Mouse (Mus musculus): Measurements from ENCODE around the gene Lsmem1. TPM values are rescaled to one million over a fixed set of nuclear protein-coding genes. Genes with fewer than 3 reads are reported as not detected.
A peak's percentile ranks its signal among the peaks of the same experiment; 100 is the strongest.

Lsmem1 gene
- polyA plus RNA-seq, 1 experiment from 2014 or later = 0.13 TPM

DNA sequence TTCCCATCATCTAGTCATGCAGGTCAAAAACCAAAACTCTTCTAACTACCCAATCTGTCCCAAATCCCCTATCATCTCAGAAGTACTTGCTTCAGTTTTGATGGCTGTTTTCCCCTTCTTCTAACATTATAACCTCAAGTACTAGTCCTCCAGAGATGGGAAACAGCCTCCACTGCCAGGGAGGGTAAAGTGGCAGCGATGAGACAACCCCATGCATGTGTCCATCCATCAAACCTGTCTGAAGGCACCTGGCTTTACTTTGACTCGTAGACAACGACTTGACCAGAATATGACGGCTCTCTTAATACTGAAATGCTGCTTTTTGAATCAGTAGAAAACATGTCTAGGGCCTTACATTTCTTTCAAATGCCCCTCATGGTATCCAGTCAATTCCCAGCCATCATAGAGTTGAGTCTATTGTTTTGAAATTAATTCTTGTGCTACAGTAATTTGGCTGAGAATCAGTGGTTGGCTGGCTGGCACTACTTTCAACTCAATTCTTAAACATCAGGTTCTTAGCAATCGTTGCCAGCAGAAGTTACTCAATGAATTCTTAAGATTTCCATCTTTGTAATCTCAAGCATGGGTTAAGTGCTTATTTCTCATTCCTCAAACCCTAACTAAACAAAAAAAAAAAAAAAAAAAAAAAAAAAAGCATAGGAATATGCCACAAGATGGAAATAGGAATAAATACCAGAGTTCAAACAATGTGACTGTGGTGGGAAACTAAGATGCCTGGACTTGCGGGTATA is 1.4 kb upstream of the Lsmem1 start:
- TF ChIP-seq CTCF (IDR thresholded peaks at IDR 0.05; ENCODE audit: low read depth) = no peak
- DNase-seq (ENCODE audit: low spot score) = no peak
- Histone ChIP-seq H3K9me3 (replicated peaks; ENCODE audit: low read length) (no peaks in the 10 kb centered on the region), H3K4me3 (replicated peaks; ENCODE audit: low read depth, low read length) (no peak overlapping the region), H3K27me3 (ENCODE audit: insufficient read depth, low read length) (no peaks in the 10 kb centered on the region), H3K4me1 (replicated peaks; ENCODE audit: insufficient read depth, low read length) (no peaks in the 10 kb centered on the region), H3K36me3 (ENCODE audit: insufficient read depth, low read length) (peaks cover 36% of the 10 kb centered on the region), H3K4me2 (ENCODE audit: low read length) (no peak overlapping the region), H3K9ac (ENCODE audit: low read depth, low read length) (no peak overlapping the region), H3K27ac (no peak overlapping the region)
- 92% methylated on average over 6 of the region's 6 CpGs for WGBS
- no peak for ATAC-seq (replicated peaks; ENCODE audit: low FRiP score, low read depth)

DNA sequence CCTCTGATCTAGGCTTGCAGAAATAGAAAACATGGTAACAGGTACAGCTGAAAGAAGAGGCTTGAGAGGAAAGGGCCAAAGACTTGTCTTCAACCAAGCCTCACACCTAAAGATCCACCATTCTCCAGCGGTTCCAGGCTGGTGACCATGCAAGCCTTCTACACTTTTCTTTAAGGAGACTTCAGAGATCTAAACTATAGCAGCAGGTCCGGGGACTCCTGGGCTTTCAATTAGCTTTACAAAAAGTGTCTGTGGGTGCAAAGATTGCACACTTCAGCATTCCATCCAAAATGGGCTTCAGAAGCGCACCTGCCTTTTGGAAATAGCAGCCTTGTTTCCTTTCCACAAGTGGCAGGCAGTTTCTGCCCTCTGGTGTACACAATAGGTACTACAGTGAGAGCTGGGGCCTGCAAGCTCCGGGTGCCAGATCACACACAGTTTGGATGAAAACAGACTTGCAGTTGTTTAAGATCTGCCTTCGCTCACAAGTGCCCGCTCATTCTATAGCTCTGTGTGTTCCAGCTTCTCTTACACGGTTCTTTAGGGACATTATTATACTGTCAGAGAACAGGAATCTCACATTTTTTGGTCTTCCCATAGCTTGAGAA is 609 bp upstream of the Lsmem1 start:
- TF ChIP-seq CTCF (IDR thresholded peaks at IDR 0.05; ENCODE audit: low read depth) = peak; percentile 84
- Histone ChIP-seq H3K4me1 (replicated peaks; ENCODE audit: insufficient read depth, low read length) (no peaks in the 10 kb centered on the region), H3K4me3 (replicated peaks; ENCODE audit: low read depth, low read length) (no peak overlapping the region), H3K36me3 (ENCODE audit: insufficient read depth, low read length) (peaks cover 29% of the 10 kb centered on the region), H3K9ac (ENCODE audit: low read depth, low read length) (no peak overlapping the region), H3K4me2 (ENCODE audit: low read length) (no peak overlapping the region), H3K27ac (no peak overlapping the region), H3K9me3 (replicated peaks; ENCODE audit: low read length) (no peaks in the 10 kb centered on the region), H3K27me3 (ENCODE audit: insufficient read depth, low read length) (no peaks in the 10 kb centered on the region)
- WGBS = 47% methylated on average over 7 of the region's 7 CpGs
- ATAC-seq (replicated peaks; ENCODE audit: low FRiP score, low read depth) (peak; percentile 25; the same call in 1 of the 2 replicates), DNase-seq (ENCODE audit: low spot score) (peak; percentile 65)

DNA sequence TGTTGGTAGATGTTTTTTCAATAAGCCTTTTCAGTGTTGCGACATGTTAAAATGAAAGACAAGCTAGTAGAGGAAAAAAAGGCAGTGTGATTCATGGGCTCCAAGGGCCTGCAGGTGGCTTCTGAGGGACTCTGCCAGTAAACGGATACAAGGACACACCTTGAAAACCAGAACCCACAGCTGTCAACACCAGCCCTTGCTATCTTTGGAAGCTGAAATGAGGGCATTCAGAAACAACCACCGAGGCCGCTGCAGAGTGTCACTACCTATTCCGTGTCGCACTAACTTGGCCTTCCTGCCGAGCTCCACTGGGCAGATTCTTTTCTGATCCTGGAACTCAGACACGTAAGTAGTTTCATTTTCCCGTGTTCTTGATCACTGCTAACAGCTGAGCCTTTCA is 863 bp downstream of the Lsmem1 start:
- Histone ChIP-seq H3K4me1 (replicated peaks; ENCODE audit: insufficient read depth, low read length) (no peaks in the 10 kb centered on the region), H3K27ac (no peak overlapping the region), H3K36me3 (ENCODE audit: insufficient read depth, low read length) (peaks cover 14% of the 10 kb centered on the region; the same call in 1 of the 2 replicates), H3K4me2 (ENCODE audit: low read length) (no peak overlapping the region), H3K4me3 (replicated peaks; ENCODE audit: low read depth, low read length) (no peak overlapping the region), H3K9me3 (replicated peaks; ENCODE audit: low read length) (no peaks in the 10 kb centered on the region), H3K9ac (ENCODE audit: low read depth, low read length) (no peak overlapping the region), H3K27me3 (ENCODE audit: insufficient read depth, low read length) (no peaks in the 10 kb centered on the region)
- no peak for DNase-seq (ENCODE audit: low spot score)
- no peak for TF ChIP-seq CTCF (IDR thresholded peaks at IDR 0.05; ENCODE audit: low read depth)
- ATAC-seq (replicated peaks; ENCODE audit: low FRiP score, low read depth) = no peak
- WGBS = 80% methylated on average over 9 of the region's 9 CpGs

DNA sequence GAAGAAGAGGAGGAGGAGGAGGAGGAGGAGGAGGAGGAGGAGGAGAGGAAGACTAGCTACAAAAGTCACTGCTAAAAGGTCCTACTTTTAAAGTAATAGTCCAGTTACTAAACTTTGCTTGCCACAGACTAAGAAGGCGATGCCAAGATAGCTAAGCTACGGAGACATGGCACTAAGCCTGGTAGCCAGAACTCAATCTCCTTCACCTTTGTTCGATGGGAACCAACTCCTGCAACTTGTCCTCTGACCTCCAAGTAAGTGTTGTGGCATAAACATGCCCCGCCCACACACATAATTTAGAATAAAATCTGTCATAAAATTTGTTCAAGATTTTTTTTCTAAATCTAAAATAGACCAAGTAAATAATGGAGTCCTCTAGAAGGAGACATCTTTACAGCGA is 1.3 kb downstream of the Lsmem1 start:
- no peak for TF ChIP-seq CTCF (IDR thresholded peaks at IDR 0.05; ENCODE audit: low read depth)
- Histone ChIP-seq H3K9ac (ENCODE audit: low read depth, low read length) (no peak overlapping the region), H3K4me2 (ENCODE audit: low read length) (no peak overlapping the region), H3K4me1 (replicated peaks; ENCODE audit: insufficient read depth, low read length) (no peaks in the 10 kb centered on the region), H3K4me3 (replicated peaks; ENCODE audit: low read depth, low read length) (no peak overlapping the region), H3K9me3 (replicated peaks; ENCODE audit: low read length) (no peaks in the 10 kb centered on the region), H3K36me3 (ENCODE audit: insufficient read depth, low read length) (peaks cover 14% of the 10 kb centered on the region; the same call in 1 of the 2 replicates), H3K27ac (no peak overlapping the region), H3K27me3 (ENCODE audit: insufficient read depth, low read length) (no peaks in the 10 kb centered on the region)
- 89% methylated on average over 5 of the region's 5 CpGs for WGBS
- DNase-seq (ENCODE audit: low spot score) (no peak), ATAC-seq (replicated peaks; ENCODE audit: low FRiP score, low read depth) (no peak)

DNA sequence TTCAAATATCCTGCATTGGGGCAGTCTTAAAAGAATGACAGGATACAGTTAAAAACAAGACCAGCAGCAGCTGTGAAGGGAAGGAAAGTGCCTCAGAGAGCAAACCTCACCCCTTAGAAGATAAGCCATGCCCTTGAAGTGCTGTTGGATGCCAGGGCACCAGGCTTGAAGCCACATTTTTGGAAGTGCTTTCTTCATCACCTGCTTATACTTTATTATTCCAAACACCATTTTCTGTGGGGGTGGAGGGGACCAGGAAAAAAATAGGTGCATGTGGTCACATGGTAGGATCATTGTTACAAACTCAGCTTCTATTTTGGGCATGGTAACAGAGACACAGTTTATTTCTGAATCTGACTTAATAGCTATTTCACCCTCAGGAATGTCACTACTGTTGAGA is 1.8 kb downstream of the Lsmem1 start:
- Histone ChIP-seq H3K27ac (no peak overlapping the region), H3K36me3 (ENCODE audit: insufficient read depth, low read length) (peaks cover 9% of the 10 kb centered on the region; the same call in 1 of the 2 replicates), H3K9ac (ENCODE audit: low read depth, low read length) (no peak overlapping the region), H3K4me1 (replicated peaks; ENCODE audit: insufficient read depth, low read length) (no peaks in the 10 kb centered on the region), H3K9me3 (replicated peaks; ENCODE audit: low read length) (no peaks in the 10 kb centered on the region), H3K27me3 (ENCODE audit: insufficient read depth, low read length) (no peaks in the 10 kb centered on the region), H3K4me2 (ENCODE audit: low read length) (no peak overlapping the region), H3K4me3 (replicated peaks; ENCODE audit: low read depth, low read length) (no peak overlapping the region)
- ATAC-seq (replicated peaks; ENCODE audit: low FRiP score, low read depth) (no peak), DNase-seq (ENCODE audit: low spot score) (no peak)
- TF ChIP-seq CTCF (IDR thresholded peaks at IDR 0.05; ENCODE audit: low read depth) = no peak

DNA sequence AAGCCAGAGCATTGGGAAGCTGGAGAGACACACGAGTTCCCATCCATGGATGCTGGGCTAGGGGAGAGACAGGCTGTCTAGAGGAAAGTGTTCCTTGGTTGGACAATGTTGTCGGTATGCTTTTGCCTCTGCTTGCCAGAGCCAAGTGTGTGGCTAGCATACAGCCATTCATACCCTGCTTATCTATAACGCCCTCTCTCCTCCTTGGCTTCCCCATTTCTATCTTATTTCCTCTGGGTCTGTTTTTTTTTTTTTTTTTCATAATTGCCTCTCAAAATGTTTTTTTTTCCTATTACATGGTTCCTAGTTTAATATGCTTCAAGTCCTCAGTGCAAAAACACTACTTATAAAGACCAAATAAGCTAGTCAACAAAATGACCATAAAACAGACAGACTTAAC is 13.8 kb downstream of the Lsmem1 start:
- no peak overlapping the region for H3K4me2 ChIP-seq (ENCODE audit: low read length)
- H3K27ac ChIP-seq = no peak overlapping the region
- H3K4me3 ChIP-seq (replicated peaks; ENCODE audit: low read depth, low read length) = no peak overlapping the region
- no peaks in the 10 kb centered on the region for H3K36me3 ChIP-seq (ENCODE audit: insufficient read depth, low read length)
- no peaks in the 10 kb centered on the region for H3K4me1 ChIP-seq (replicated peaks; ENCODE audit: insufficient read depth, low read length)
- H3K9me3 ChIP-seq (replicated peaks; ENCODE audit: low read length) = no peaks in the 10 kb centered on the region
- 83% methylated on average over 3 of the region's 3 CpGs for WGBS
- ATAC-seq (replicated peaks; ENCODE audit: low FRiP score, low read depth) (no peak), DNase-seq (ENCODE audit: low spot score) (no peak)
- no peaks in the 10 kb centered on the region for H3K27me3 ChIP-seq (ENCODE audit: insufficient read depth, low read length)
- no peak overlapping the region for H3K9ac ChIP-seq (ENCODE audit: low read depth, low read length)
- no peak for TF ChIP-seq CTCF (IDR thresholded peaks at IDR 0.05; ENCODE audit: low read depth)
